Mouse (Mus musculus) embryo, embryonic 11 days (tissue): ENCODE data around the gene Plac9b.
"Not testable (repeated sequence)": the region's sequence is repeated elsewhere in the genome, so short reads cannot be mapped to it uniquely, and the experiment has no call there.

ENCODE experiments used
- DNase-seq: peaks from one replicate; pipeline ENCODE4 v3.0.0-alpha.2; 2015

Plac9b gene

DNA sequence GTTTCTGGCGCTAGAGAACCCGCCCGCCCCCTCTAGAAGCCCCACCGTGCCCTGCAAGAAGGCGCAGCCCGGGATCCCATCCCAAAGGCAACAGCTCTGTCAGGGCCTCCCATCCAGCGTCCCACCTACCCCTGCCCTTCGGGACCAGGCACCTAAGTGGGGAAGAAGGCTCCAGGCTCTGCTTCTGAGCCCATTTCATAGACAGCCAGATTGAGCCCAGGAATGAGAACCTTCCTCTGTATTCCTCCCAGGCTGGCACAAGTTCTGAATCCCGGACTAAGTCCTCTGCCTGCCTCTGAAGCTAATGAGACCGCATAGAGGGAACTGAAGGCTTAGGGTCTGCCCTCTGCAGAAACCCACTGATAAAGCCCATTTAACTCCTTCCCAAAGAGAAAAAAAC is at the start of gene Plac9b:
Gene Plac9b (minus strand): TSS at position 101 of the 400 bp plus-strand sequence.
- DNase-seq: not testable (repeated sequence)

- not testable (repeated sequence) for DNase-seq
These were observed 34.1 kb upstream of the Plac9b start for GRCm38 (mm10) chr14:26216233-26217000.

GRCm38 (mm10) chr14:26206926-26207247 is 24.6 kb upstream of the Plac9b start, which contains the start of gene Tmem254b:
Tmem254b (minus strand) TSS chr14:26207041.
- DNase-seq: not testable (repeated sequence)

DNA sequence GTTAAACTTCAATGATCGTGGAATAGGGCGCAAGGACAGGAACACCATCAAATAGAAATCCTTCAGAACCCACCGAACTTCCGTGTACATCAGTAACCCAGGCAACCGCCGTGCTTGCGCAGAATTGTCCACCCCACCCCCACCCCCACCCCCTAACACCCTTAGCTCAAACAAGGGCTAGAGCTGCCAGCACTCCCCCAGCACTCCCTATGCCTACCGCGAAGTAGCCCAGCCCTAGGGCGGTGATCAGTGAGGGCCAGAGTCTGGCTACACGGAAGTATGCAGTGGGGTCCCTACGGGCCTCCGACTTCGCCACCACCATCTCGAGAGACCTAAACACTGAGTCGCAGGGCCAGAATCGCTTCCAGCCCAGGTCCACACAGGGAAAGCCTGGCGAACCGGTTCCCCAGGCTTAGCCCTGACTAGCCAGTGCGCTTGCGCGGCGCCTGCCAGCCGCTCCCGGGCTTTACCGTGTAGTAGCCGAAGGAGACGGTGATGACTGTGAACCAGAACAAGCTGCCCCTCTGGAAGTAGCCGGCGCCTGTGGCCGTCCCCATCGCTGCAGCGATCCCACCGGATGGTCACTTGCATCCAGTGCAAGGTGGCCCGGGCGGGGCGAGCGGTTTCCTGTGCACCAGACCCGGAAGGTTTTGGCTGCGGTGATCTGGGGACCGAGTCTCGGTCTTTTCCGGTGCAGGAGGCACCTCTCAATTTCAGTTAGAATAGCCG is 24.1 kb upstream of the Plac9b start:
- not testable (repeated sequence) for DNase-seq

DNA sequence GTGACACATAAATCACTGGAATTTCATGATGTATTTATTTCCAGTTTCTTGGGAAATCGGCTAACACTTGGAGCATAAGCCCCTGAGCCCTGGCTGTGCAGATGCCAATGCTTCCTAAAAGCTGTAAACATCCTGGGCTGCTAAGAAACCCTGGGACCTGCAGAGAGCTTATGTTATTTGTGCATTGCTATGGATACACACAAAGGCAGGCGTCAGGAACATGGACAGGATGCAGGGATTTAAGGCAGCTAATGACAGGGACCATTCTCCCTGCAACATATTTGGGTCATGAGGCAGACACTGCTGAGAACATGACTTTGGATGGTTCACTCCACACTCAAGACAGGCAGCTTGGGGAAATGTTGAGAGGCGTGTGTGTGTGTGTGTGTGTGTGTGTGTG is 15.6 kb upstream of the Plac9b start:
- not testable (repeated sequence) for DNase-seq

- DNase-seq: not testable (repeated sequence)
These were observed 6.1 kb upstream of the Plac9b start for GRCm38 (mm10) chr14:26188361-26188760.

- not testable (repeated sequence) for DNase-seq
These were observed 4.4 kb upstream of the Plac9b start for GRCm38 (mm10) chr14:26186638-26187037.

DNA sequence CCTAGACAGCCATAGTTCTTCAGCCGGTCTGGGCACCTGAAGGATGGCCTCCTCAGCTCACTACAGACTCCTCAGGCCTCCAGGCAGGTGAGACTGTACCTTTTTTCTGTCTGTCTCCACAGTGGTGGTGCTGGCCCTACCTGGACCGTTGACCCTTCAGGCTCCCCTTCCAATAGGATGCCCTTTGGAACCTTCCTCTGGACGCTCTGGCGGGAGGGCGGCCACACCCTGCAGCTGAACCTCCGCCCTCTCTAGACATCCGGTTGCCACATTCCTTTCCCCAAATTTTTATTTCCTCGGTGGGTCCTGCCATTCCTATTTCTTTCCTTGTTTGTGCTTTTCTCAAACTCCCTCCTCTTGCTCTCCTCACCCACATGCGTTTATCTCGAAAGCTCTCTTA is 620 bp downstream of the Plac9b start:
- not testable (repeated sequence) for DNase-seq

GRCm38 (mm10) chr14:26175028-26175427 is 7.3 kb downstream of the Plac9b start:
- DNase-seq: not testable (repeated sequence)

DNA sequence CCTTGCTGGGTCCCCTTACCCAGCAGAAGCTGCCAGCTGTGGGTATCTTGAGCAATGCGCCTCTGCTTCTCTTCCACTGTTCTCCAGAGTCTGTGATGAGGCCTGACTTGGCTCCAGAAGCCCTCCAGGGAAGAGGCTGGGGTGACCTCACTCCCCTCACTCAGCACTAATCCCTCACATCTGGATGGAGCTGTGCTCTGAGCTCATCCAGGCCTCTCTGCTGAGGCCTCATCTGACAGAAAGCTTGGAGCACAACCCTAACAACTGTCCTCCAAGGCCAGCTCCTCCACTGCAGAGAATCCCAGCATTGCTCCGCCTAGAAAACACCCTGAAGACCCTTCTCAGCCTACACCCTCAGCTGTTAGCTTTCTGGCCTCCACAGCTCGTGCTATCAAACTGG is 8.3 kb downstream of the Plac9b start:
- DNase-seq: not testable (repeated sequence)

DNA sequence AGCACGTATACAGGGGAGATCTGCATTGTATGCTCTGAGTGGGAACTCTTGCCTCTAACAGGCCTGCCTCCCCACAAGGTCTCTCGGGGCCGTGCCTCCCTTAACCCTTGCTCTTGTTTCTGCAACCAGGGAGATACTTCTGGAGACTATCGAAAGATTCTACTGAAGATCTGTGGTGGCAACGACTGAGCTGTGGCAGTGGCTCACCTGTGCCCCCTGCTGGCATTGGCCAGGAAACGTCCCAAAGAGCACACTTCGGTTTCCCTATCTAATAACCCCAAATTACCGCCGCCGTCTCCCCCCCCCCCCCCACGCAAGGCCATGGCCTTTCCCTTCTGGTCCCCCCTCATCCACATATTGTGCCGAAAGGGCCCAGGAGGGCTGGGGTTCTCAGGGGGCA is 17.0 kb downstream of the Plac9b start:
- not testable (repeated sequence) for DNase-seq

- not testable (repeated sequence) for DNase-seq
These were observed 19.9 kb downstream of the Plac9b start for GRCm38 (mm10) chr14:26162423-26162822.

GRCm38 (mm10) chr14:26161156-26161555 is 21.1 kb downstream of the Plac9b start:
- not testable (repeated sequence) for DNase-seq

DNA sequence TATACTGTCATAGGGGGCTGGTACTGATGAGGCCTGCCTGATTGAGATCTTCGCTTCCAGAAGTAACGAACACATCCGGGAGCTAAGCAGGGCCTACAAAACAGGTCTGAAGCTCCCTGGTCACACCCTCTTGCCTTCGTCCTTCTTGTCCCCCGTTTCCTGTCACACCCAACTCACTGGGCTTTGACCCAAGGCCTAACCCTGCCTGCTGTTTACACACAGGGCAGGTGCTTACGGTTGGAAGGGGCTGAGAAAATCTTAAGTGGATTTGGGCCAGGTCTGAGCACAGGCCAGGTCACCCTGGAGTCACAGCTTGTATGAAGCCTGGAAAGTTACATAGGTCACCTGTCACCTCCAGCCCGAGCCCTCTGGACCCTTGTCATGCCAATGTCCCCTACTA is 26.2 kb downstream of the Plac9b start:
- not testable (repeated sequence) for DNase-seq

DNA sequence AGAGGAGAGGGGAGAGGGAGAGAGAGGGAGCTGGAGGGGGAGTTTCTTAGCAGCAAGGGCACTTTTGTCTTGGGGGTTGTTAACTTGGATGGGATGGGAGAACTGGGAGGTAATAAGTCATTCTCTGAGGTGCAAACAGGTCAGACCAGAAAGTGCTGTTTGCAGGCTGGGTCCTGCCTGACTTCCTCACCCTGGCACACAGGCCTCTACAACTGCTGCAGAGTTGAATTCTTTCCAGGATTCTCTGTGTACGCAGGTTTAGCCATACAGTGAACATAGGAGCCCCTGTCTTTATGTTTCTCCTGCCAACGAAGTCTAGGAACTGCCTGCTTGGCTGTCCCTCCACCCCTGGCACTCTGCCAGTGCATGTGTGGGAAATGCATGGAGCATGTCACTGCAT is 35.2 kb downstream of the Plac9b start:
- not testable (repeated sequence) for DNase-seq

DNA sequence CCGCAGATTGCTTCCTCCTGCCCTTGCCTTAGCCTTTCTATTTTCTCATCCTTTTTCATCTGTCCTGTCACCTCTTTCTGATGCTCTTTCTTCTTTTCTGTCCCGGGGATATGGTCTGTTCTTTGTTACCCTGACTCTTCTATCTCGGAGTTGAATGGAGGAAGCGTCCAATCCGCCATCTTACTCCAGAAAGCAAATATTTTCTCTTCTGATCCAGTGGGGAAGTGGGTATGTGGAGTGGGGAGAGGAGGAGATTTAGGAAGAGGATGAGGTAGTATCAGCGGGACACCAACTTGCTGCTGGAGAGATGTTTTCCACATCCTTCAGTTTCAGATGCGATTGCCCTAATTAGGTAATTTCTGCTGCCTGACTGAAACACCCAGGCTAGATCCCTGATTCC is 63.2 kb downstream of the Plac9b start:
- DNase-seq: not testable (repeated sequence)

DNA sequence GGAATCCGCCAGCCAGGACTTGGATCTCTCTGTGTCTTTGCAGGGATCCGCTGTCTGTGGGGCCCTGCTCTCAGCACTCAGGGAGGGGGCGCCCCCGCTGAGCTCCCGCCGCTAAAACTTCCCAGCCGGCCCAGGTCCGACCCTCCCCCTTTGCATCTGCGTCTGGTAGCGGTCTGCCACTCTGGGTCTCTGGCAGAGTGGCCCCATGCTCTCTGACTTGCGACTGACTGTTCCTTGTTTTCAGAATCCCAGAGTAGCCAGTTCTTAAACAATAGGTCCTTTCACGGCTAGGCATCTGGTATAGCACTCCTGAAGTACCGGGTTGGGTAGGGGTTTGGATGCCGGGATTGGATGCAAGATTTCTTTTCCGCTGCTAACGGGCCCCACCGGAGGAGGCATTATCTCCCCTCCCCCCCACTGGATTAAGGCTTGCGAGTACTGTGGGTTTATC is 63.7 kb downstream of the Plac9b start:
- not testable (repeated sequence) for DNase-seq

GRCm38 (mm10) chr14:26118150-26118549 is 64.1 kb downstream of the Plac9b start, which contains the start of gene Duxbl2:
Duxbl2 (plus strand) TSS chr14:26118349.
- DNase-seq: not testable (repeated sequence)
